22 mouse cellular contexts compared by ENCODE assay signal in genomic region chr2:114173248-114173647, GRCm38 (mm10). TPM values are rescaled to one million over a fixed set of nuclear protein-coding genes. Genes with fewer than 3 reads are reported as not detected.
A peak's percentile ranks its signal among the peaks of the same experiment; 100 is the strongest.
DNase-seq lines count a peak whose midpoint lies in the region; ATAC-seq and TF ChIP-seq lines count a peak whose summit lies in the region.
"Had no signal": no experiment of that assay in that cellular context is flagged by ENCODE, and none has a peak within 500 bp of the region (broad histone marks: within the 10 kb centered on the region; RNA-seq: fewer than 3 reads in every experiment).

No protein-coding gene starts in this region.

- no peak for ATAC-seq in heart, embryonic 13.5 days (ENCODE audit: extremely low read depth, insufficient number of reproducible peaks, low FRiP score, low TSS enrichment)
- ATAC-seq in heart, embryonic 11.5 days (replicated peaks; ENCODE audit: insufficient number of reproducible peaks, low FRiP score, low TSS enrichment), result no peak
- no peak for ATAC-seq in lung, embryonic 14.5 days (ENCODE audit: insufficient read depth)
- peak; percentile 55 for ATAC-seq in liver, embryonic 15.5 days (ENCODE audit: insufficient read depth)
- ATAC-seq: activated CD4-positive, CD25-positive, alpha-beta regulatory T cell, adult 4 months; forebrain, embryonic 14.5 days; hindbrain, embryonic 16.5 days; Patski had no signal

- no peaks in the 10 kb centered on the region for H3K9me3 ChIP-seq in heart, embryonic 13.5 days
- no peaks in the 10 kb centered on the region for H3K9me3 ChIP-seq in heart, embryonic 11.5 days (replicated peaks; ENCODE audit: control insufficient read depth, low read length)
- no peaks in the 10 kb centered on the region for H3K9me3 ChIP-seq in lung, embryonic 14.5 days (ENCODE audit: low read depth, low read length)
- H3K9me3 ChIP-seq in liver, embryonic 15.5 days (replicated peaks), result no peaks in the 10 kb centered on the region
- H3K9me3 ChIP-seq: embryonic facial prominence, embryonic 15.5 days; heart, embryonic 10.5 days had no signal

- no peak for TF ChIP-seq POLR2A in lung, adult 2 months (IDR thresholded peaks at IDR 0.05; ENCODE audit: borderline replicate concordance, extremely low read depth, low read depth, low read length)
- TF ChIP-seq POLR2A in myocyte (IDR thresholded peaks at IDR 0.05; ENCODE audit: insufficient read length, low read depth), result no peak

- H3K9ac ChIP-seq in heart, embryonic 13.5 days, result no peak overlapping the region
- H3K9ac ChIP-seq in heart, embryonic 11.5 days (ENCODE audit: low read depth, low read length), result no peak overlapping the region
- H3K9ac ChIP-seq in lung, embryonic 14.5 days, result 0 out of 2 replicates have a peak overlapping the region, but pooled peaks have one; percentile 90
- H3K9ac ChIP-seq in liver, embryonic 15.5 days, result 0 out of 2 replicates have a peak overlapping the region, but pooled peaks have one; percentile 13
- H3K9ac ChIP-seq: embryonic facial prominence, embryonic 15.5 days had no signal

- H3K4me1 ChIP-seq in heart, embryonic 13.5 days, result peaks cover 11% of the 10 kb centered on the region
- peaks cover 6% of the 10 kb centered on the region for H3K4me1 ChIP-seq in heart, embryonic 11.5 days (ENCODE audit: control insufficient read depth, insufficient read depth, low read length)
- 0 out of 2 replicates have a peak, but pooled peaks cover 7% of the 10 kb centered on the region for H3K4me1 ChIP-seq in lung, embryonic 14.5 days (ENCODE audit: insufficient read depth)
- H3K4me1 ChIP-seq in lung, adult 2 months (ENCODE audit: control insufficient read depth, insufficient read depth, low read length), result peaks cover 5% of the 10 kb centered on the region
- H3K4me1 ChIP-seq in liver, embryonic 15.5 days (replicated peaks), result peaks cover 17% of the 10 kb centered on the region

- H3K4me3 ChIP-seq in heart, embryonic 13.5 days, result no peak overlapping the region
- H3K4me3 ChIP-seq in heart, embryonic 11.5 days (ENCODE audit: low read depth, low read length), result no peak overlapping the region
- no peak overlapping the region for H3K4me3 ChIP-seq in lung, embryonic 14.5 days (ENCODE audit: low read depth, low read length)
- no peak overlapping the region for H3K4me3 ChIP-seq in lung, adult 2 months (replicated peaks; ENCODE audit: extremely low read depth, low read depth, low read length)
- H3K4me3 ChIP-seq in liver, embryonic 15.5 days (replicated peaks), result peak overlapping the region; percentile 87
- peak overlapping the region; percentile 86 for H3K4me3 ChIP-seq in myocyte
- H3K4me3 ChIP-seq in gastrocnemius, adult 2 months, result no peak overlapping the region

- peaks cover 28% of the 10 kb centered on the region for H3K36me3 ChIP-seq in heart, embryonic 13.5 days
- H3K36me3 ChIP-seq in heart, embryonic 11.5 days (ENCODE audit: control insufficient read depth, insufficient read depth, low read length), result peaks cover 5% of the 10 kb centered on the region; the same call in 1 of the 2 replicates
- peaks cover 20% of the 10 kb centered on the region for H3K36me3 ChIP-seq in lung, embryonic 14.5 days (ENCODE audit: insufficient read depth)
- peaks cover 18% of the 10 kb centered on the region for H3K36me3 ChIP-seq in liver, embryonic 15.5 days (replicated peaks)
- H3K36me3 ChIP-seq in myocyte (ENCODE audit: control insufficient read depth, insufficient read depth), result peaks cover 14% of the 10 kb centered on the region

- intact Hi-C loops in gastrocnemius, adult 2 months (cut with DNase I), result no loop called here

- no peak overlapping the region for H3K27ac ChIP-seq in heart, embryonic 13.5 days (replicated peaks)
- no peak overlapping the region for H3K27ac ChIP-seq in heart, embryonic 11.5 days (ENCODE audit: low read depth, low read length)
- no peak overlapping the region for H3K27ac ChIP-seq in lung, embryonic 14.5 days (ENCODE audit: low read depth)
- no peak overlapping the region; the same call in 1 of the 2 replicates for H3K27ac ChIP-seq in liver, embryonic 15.5 days (replicated peaks)
- no peak overlapping the region for H3K27ac ChIP-seq in gastrocnemius, adult 2 months
- H3K27ac ChIP-seq: embryonic facial prominence, embryonic 15.5 days; heart, embryonic 10.5 days had no signal

- peak overlapping the region; percentile 94; the same call in 1 of the 2 replicates for H3K4me2 ChIP-seq in heart, embryonic 13.5 days
- H3K4me2 ChIP-seq in heart, embryonic 11.5 days, result no peak overlapping the region
- H3K4me2 ChIP-seq in lung, embryonic 14.5 days, result 0 out of 2 replicates have a peak overlapping the region, but pooled peaks have one; percentile 85
- peak overlapping the region; percentile 74 for H3K4me2 ChIP-seq in liver, embryonic 15.5 days
- peak overlapping the region; percentile 94 for H3K4me2 ChIP-seq in myocyte (ENCODE audit: low read depth)

- H3K27me3 ChIP-seq in heart, embryonic 13.5 days (replicated peaks), result 0 out of 2 replicates have a peak, but pooled peaks cover 4% of the 10 kb centered on the region
- H3K27me3 ChIP-seq in heart, embryonic 11.5 days (ENCODE audit: control insufficient read depth, insufficient read depth, low read length), result no peaks in the 10 kb centered on the region
- no peaks in the 10 kb centered on the region for H3K27me3 ChIP-seq in lung, embryonic 14.5 days (ENCODE audit: insufficient read depth, low read length)
- H3K27me3 ChIP-seq in liver, embryonic 15.5 days, result 0 out of 2 replicates have a peak, but pooled peaks cover 5% of the 10 kb centered on the region
- no peaks in the 10 kb centered on the region for H3K27me3 ChIP-seq in myocyte (ENCODE audit: control insufficient read depth, insufficient read depth, insufficient read length)
- H3K27me3 ChIP-seq: embryonic facial prominence, embryonic 15.5 days; Patski had no signal

- no peak for TF ChIP-seq CTCF in lung, embryonic 14.5 days (IDR thresholded peaks at IDR 0.05; ENCODE audit: low read depth)
- TF ChIP-seq CTCF in lung, adult 2 months (IDR thresholded peaks at IDR 0.05; ENCODE audit: insufficient read depth, low read length), result no peak
- TF ChIP-seq CTCF in gastrocnemius, adult 2 months (IDR thresholded peaks at IDR 0.05), result no peak

- no peak for DNase-seq in lung, embryonic 14.5 days
- no peak for DNase-seq in lung, adult 2 months
- DNase-seq in gastrocnemius, adult 2 months, result no peak
- no peak for DNase-seq in adrenal gland, postnatal 36 days
- DNase-seq: adrenal gland, postnatal 25 days; cerebellum, adult 11 months; cerebellum, adult 8-10 months; cerebellum, postnatal 14 days; embryo, embryonic 11 days; gastrocnemius, postnatal 10 days; heart, adult 18-20 months; heart, postnatal 36 days had no signal

- H3K79me2 ChIP-seq in myocyte (ENCODE audit: control insufficient read depth, insufficient read depth), result peaks cover 34% of the 10 kb centered on the region

- no peak overlapping the region for H3ac ChIP-seq in myocyte (ENCODE audit: control insufficient read depth, insufficient read length)

TF ChIP-seq in myocyte, 11 proteins besides CTCF, POLR2A, EP300 and RAD21:
- TF ChIP-seq POLR2AphosphoS2 (IDR thresholded peaks at IDR 0.05; ENCODE audit: insufficient read length, low read depth), result no peak
- TF ChIP-seq USF1 (IDR thresholded peaks at IDR 0.05; ENCODE audit: low read depth), result no peak
- TF ChIP-seq MYOG (IDR thresholded peaks at IDR 0.05; ENCODE audit: control insufficient read depth in 1 of 3, insufficient read depth in 1 of 3, insufficient read length in 2 of 3, low read depth in 2 of 3), result no peak
- no peak for TF ChIP-seq E2F4 (IDR thresholded peaks at IDR 0.05; ENCODE audit: insufficient read depth)
- no peak for TF ChIP-seq MYOD1 (IDR thresholded peaks at IDR 0.05; ENCODE audit: control insufficient read depth in 1 of 3, insufficient read length in 2 of 3, low read depth in 2 of 3)
- TF ChIP-seq TCF12 (IDR thresholded peaks at IDR 0.05; ENCODE audit: insufficient read depth, poor library complexity, severe bottlenecking), result no peak
- TF ChIP-seq SRF (IDR thresholded peaks at IDR 0.05; ENCODE audit: control insufficient read depth, insufficient read length, low read depth), result no peak
- no peak for TF ChIP-seq CEBPB (IDR thresholded peaks at IDR 0.05; ENCODE audit: insufficient read depth, poor library complexity, severe bottlenecking)
- no peak for TF ChIP-seq REST (IDR thresholded peaks at IDR 0.05; ENCODE audit: insufficient read depth, insufficient read length)
- TF ChIP-seq MAX (IDR thresholded peaks at IDR 0.05; ENCODE audit: low read depth), result no peak
- TF ChIP-seq TCF3 (IDR thresholded peaks at IDR 0.05; ENCODE audit: insufficient read length, low read depth), result no peak

RNA-seq across cellular contexts. Expression of gene Aqr, which starts 13.6 kb away (rescaled TPM):
- polyA plus RNA-seq in heart, embryonic 13.5 days (2015; fragmentation: Nextera tagmentation; extraction: Ambion mirVana), result 22.0 and 23.1 TPM in 2 replicates
- 34.9 and 38.8 TPM in 2 replicates for polyA plus RNA-seq in heart, embryonic 11.5 days (2014; fragmentation: Nextera tagmentation; extraction: Ambion mirVana)
- polyA plus RNA-seq in lung, embryonic 14.5 days (2014; fragmentation: Nextera tagmentation; extraction: Ambion mirVana), result 51.8 and 56.5 TPM in 2 replicates
- 14.7 and 18.4 TPM in 2 replicates for polyA plus RNA-seq in lung, adult 2 months (2012; rRNA removed)
- 16.9 and 18.9 TPM in 2 replicates for polyA plus RNA-seq in liver, embryonic 15.5 days (2015; fragmentation: Nextera tagmentation; extraction: Ambion mirVana)
- polyA plus RNA-seq in myocyte (2012; fragmentation: generic; extraction: Trizol), result 18.4 TPM
- total RNA-seq in gastrocnemius, adult 2 months (2021), result 10 to 100 TPM; 11.6 to 13.9 TPM
- total RNA-seq in adrenal gland, postnatal 36 days (2021), result 10 to 100 TPM; 35.8 to 40.0 TPM

RNA-seq across cellular contexts. Expression of gene Zfp770, which starts 28.0 kb away (rescaled TPM):
- 2.3 and 3.1 TPM in 2 replicates for polyA plus RNA-seq in heart, embryonic 13.5 days (2015; fragmentation: Nextera tagmentation; extraction: Ambion mirVana)
- 4.5 and 5.5 TPM in 2 replicates for polyA plus RNA-seq in heart, embryonic 11.5 days (2014; fragmentation: Nextera tagmentation; extraction: Ambion mirVana)
- polyA plus RNA-seq in lung, embryonic 14.5 days (2014; fragmentation: Nextera tagmentation; extraction: Ambion mirVana), result 5.9 and 6.3 TPM in 2 replicates
- 0.80 and 1.5 TPM in 2 replicates for polyA plus RNA-seq in lung, adult 2 months (2012; rRNA removed)
- 1.3 TPM in 2 replicates for polyA plus RNA-seq in liver, embryonic 15.5 days (2015; fragmentation: Nextera tagmentation; extraction: Ambion mirVana)
- polyA plus RNA-seq in myocyte (2012; fragmentation: generic; extraction: Trizol), result 1.7 TPM
- total RNA-seq in gastrocnemius, adult 2 months (2021), result 10 to 100 TPM; 19.4 to 26.3 TPM
- total RNA-seq in adrenal gland, postnatal 36 days (2021), result 10 to 100 TPM in 1 of 2 experiments, 1 to 10 TPM in 1; 9.8 to 10.1 TPM

Comparison
In these comparisons a context has a peak if more than half of its experiments do, and no peak if none do; other contexts are left out.
1. H3K4me3 ChIP-seq: peak in liver, embryonic 15.5 days (single experiment) and myocyte (single experiment); none in heart, embryonic 13.5 days (single experiment), heart, embryonic 11.5 days (single experiment), lung, embryonic 14.5 days (single experiment), lung, adult 2 months (single experiment) and gastrocnemius, adult 2 months (single experiment).
2. H3K9ac ChIP-seq: peak in lung, embryonic 14.5 days (single experiment) and liver, embryonic 15.5 days (single experiment); none in heart, embryonic 13.5 days (single experiment) and heart, embryonic 11.5 days (single experiment).